Mouse (Mus musculus) inflammation-experienced regulatory T-cells, adult 6 months (primary cell): ENCODE results near the gene Mrpl45. TPM values are rescaled to one million over a fixed set of nuclear protein-coding genes. Genes with fewer than 3 reads are reported as not detected.

Source experiments
- ATAC-seq: one replicate; pipeline ENCODE4 v1.8.0; 2017
- polyA plus RNA-seq, 3 experiments: library from polyadenylated mRNA; unstranded; fragments of 100-300 nt; shearing (Covaris generic); gene quantifications; one replicate each; pipeline ENCODE4 v1.2.1; 2017

Gene Mrpl45
- polyA plus RNA-seq, 3 experiments from 2014 or later = 39.1 to 45.1 (median 39.1) TPM

DNA sequence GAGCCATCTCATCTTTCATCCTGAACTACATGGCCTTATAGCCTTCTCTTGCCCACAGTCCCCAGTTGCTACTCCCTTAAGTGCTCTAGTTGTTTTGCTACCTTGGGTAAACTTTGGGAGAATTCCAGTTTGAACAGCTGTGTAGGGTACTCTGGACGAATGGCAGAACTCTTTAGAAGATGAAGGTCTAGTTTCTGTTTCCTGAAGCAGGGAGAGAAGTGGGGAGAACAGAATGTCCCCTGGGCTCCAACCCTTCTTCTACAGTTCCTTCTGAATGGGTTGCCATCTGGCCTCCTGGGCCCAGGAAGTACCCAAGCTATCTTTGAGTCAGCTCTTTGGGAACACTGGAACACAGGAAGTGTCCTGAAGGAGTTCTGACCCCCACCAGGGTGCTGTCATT, 18.4 kb downstream of the Mrpl45 start:
- no peak for ATAC-seq

- no peak for ATAC-seq
These were observed 18.9 kb downstream of the Mrpl45 start for GRCm38 (mm10) chr11:97334400-97334799.

- no peak for ATAC-seq
These were observed 20.7 kb downstream of the Mrpl45 start for GRCm38 (mm10) chr11:97336238-97336637.

GRCm38 (mm10) chr11:97336751-97337345, 21.3 kb downstream of the Mrpl45 start:
- no peak for ATAC-seq

DNA sequence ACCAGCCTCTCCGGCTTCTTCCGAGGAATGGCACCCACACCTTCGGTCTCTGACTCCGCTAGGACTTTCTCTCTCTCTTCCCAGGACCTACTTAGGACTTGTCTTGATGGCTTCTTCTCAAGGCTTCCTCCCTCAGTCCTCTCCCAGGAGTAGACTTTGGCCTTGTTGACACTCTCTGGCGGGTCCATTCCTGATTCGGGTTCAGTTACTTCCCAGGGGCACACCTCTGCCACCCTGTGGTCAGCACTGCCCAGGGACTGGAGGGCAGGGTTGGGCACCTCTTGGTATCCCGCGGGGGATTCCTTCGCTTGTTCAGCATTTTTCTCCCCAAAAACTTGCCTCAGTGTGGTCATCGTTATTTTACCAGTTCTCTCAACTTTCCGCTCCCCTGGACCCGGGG, 21.8 kb downstream of the Mrpl45 start:
- no peak for ATAC-seq

GRCm38 (mm10) chr11:97338302-97338976, 22.9 kb downstream of the Mrpl45 start:
- no peak for ATAC-seq

- no peak for ATAC-seq
These were observed 23.4 kb downstream of the Mrpl45 start for GRCm38 (mm10) chr11:97338977-97339315.

- ATAC-seq = peak; percentile 56
These were observed 27.7 kb downstream of the Mrpl45 start for GRCm38 (mm10) chr11:97343175-97343574.

GRCm38 (mm10) chr11:97343619-97344018, 28.1 kb downstream of the Mrpl45 start:
- ATAC-seq = peak; percentile 56

GRCm38 (mm10) chr11:97345446-97345845, 29.9 kb downstream of the Mrpl45 start:
- no peak for ATAC-seq

GRCm38 (mm10) chr11:97346383-97346782, 30.9 kb downstream of the Mrpl45 start:
- ATAC-seq = no peak

DNA sequence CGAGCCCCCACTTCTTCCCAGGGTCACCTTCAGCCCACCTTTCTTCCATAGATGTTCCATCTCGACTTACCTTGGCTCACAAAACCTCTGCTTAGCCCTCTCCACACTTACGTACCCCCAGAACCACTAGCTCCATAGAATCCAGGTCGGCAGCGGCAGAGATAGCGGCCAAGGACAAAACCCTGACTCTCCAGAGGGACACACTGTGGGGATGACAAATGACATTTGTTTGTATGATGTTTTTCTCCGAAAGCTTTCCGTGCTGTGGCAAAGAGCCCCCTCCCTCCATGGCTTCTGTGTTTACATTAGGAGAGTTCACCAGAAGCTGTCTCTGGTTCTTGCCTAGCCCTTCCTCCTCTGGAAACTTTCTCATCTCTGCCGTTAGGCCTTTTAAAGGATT, 31.8 kb downstream of the Mrpl45 start:
- no peak for ATAC-seq

GRCm38 (mm10) chr11:97350035-97350434, 34.5 kb downstream of the Mrpl45 start:
- ATAC-seq = no peak

DNA sequence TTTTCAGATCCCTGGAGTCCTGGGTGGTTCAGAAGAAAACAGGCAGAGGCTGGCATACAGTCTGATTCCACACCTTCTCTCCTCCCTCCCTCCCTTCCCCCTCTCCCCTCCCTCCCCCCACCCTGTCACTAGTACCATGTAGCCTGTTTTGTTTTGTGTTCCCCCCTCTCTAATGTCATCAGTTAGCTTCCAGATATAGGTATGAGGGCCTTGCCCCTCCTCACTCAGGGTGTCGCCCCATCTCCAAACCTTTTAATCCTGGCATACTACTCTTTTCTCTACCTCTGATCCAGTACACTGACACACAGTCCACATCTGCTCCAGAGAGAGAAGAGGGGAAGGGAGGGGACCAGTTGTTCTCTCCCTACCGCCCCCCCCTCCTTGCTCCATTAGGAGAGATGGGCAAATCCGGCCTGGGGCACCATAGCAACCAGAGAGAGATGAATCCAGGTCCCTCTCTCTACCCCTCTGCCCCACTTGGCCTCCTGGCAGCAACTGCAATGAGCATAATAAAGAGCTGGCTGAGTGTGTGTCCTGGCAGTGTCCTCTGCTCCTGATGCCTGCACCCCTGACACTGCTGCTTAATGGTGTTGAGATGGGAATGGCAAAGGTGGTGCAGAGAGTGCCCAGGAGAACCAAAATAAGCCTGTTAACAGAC, 36.6 kb downstream of the Mrpl45 start, which contains the start of gene Gpr179:
Gpr179 (minus strand) TSS at position 51 of the 658 bp plus-strand sequence.
- ATAC-seq = no peak

GRCm38 (mm10) chr11:97352935-97353597, 37.5 kb downstream of the Mrpl45 start:
- ATAC-seq = no peak

DNA sequence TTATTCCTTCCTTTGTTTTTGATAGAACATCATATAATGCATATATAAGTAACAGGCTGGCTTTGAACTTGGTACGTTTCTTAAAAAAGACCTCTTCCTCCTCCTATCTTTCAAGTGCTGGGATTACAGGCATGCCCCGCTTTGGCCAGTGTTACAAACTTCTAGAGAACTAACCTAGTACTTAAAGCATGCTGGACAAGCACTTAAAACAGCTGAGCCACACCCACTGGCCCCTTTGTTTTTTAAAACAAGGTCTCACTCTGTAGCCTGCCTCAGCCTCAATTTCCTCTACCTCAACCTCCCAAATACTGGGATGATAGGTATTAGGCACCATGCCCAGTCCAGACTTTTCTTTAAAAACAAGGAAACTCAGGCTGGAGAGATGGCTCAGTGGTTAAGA, 39.1 kb downstream of the Mrpl45 start:
- ATAC-seq = no peak

- ATAC-seq = no peak
These were observed 39.7 kb downstream of the Mrpl45 start for GRCm38 (mm10) chr11:97355247-97355646.

- ATAC-seq = peak; percentile 61
These were observed 42.1 kb downstream of the Mrpl45 start for GRCm38 (mm10) chr11:97357663-97358062.

GRCm38 (mm10) chr11:97361948-97362648, 46.6 kb downstream of the Mrpl45 start, which contains the start of gene Socs7:
Gene Socs7 (plus strand): TSS chr11:97362551.
- peak; percentile 86 for ATAC-seq

GRCm38 (mm10) chr11:97362649-97362942, 47.1 kb downstream of the Mrpl45 start:
- no peak for ATAC-seq

- ATAC-seq = peak; percentile 6
These were observed 47.6 kb downstream of the Mrpl45 start for GRCm38 (mm10) chr11:97362943-97363643.

DNA sequence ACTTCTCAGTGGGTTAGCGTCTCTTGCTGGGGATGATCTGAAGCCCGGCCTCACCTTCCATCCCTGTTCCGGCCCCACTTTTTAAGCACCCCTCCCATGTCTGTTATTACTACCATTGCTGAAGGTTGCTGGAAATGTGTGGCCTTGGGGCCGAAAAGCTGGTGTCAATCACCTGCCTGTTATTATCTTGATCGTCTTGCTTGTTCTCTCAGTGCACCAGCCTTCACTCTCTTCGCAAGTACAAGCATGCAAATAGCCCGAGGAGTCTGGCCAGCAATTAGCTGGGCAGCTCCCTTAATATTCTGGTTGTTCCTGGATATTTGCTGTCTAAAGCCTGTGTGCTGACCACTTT, 48.1 kb downstream of the Mrpl45 start:
- no peak for ATAC-seq
